Mouse (Mus musculus) hindbrain, embryonic 15.5 days (tissue): ENCODE data around the gene Ptch2. TPM values are rescaled to one million over a fixed set of nuclear protein-coding genes. Genes with fewer than 3 reads are reported as not detected.

Experiments
- ATAC-seq: fragments of 200-750 bp; cut with Nextera tagmentation; 2 replicates; pipeline ENCODE4 v1.8.0; 2017; ENCODE audit warnings: low read depth, moderate number of reproducible peaks, moderate TSS enrichment; ENCODE audit not compliant: low FRiP score
- H3K27ac ChIP-seq: fragments of 300-500 bp; sonication (generic); replicated peaks from 2 replicates; pipeline ENCODE4 v1.5.1; 2015; ENCODE audit warnings: mild to moderate bottlenecking, inconsistent platforms
- H3K27me3 ChIP-seq: fragments of 300-500 bp; sonication (generic); 2 replicates; pipeline ENCODE4 v1.6.1; 2015; ENCODE audit warnings: control low read depth, inconsistent platforms
- H3K36me3 ChIP-seq: fragments of 300-500 bp; sonication (generic); 2 replicates; pipeline ENCODE4 v1.6.1; 2015; ENCODE audit warnings: control low read depth, inconsistent platforms
- H3K4me1 ChIP-seq: fragments of 300-500 bp; sonication (generic); replicated peaks from 2 replicates; pipeline ENCODE4 v1.6.1; 2015; ENCODE audit warnings: control low read depth, inconsistent platforms
- H3K4me2 ChIP-seq: fragments of 300-500 bp; sonication (generic); 2 replicates; pipeline ENCODE4 v1.6.1; 2015; ENCODE audit warnings: moderate library complexity, mild to moderate bottlenecking, inconsistent platforms
- H3K4me3 ChIP-seq: fragments of 300-500 bp; sonication (generic); 2 replicates; pipeline ENCODE4 v1.5.1; 2015; ENCODE audit warnings: mild to moderate bottlenecking, inconsistent platforms
- H3K9ac ChIP-seq: fragments of 300-500 bp; sonication (generic); 2 replicates; pipeline ENCODE4 v1.6.1; 2015; ENCODE audit warnings: inconsistent platforms
- H3K9me3 ChIP-seq: fragments of 300-500 bp; sonication (generic); 2 replicates; pipeline ENCODE4 v1.6.1; 2016; ENCODE audit warnings: control low read depth, inconsistent platforms
- WGBS: fragments of 180-500 bp; shearing (Covaris S2); methylation state at CpG from one replicate; pipeline ENCODE4 v1.1.7; 2015; 5-methylcytosine and 5-hydroxymethylcytosine counted together
- polyA plus RNA-seq: library from polyadenylated mRNA; unstranded; fragments of >200 nt; fragmentation: Nextera tagmentation; extraction: Ambion mirVana; gene quantifications from 2 replicates; pipeline ENCODE4 v1.2.1, GENCODE M21; 2015

Gene Ptch2
- polyA plus RNA-seq, 1 experiment from 2014 or later, result 8.0 TPM

- H3K36me3 ChIP-seq, result peaks cover 35% of the 10 kb centered on the region
- H3K9ac ChIP-seq, result no peak overlapping the region
- H3K4me1 ChIP-seq, result 0 out of 2 replicates have a peak, but pooled peaks cover 5% of the 10 kb centered on the region
- no peak for ATAC-seq
- H3K4me3 ChIP-seq, result no peak overlapping the region
- no peak overlapping the region for H3K27ac ChIP-seq
- no peaks in the 10 kb centered on the region for H3K27me3 ChIP-seq
- no peaks in the 10 kb centered on the region for H3K9me3 ChIP-seq
- WGBS, result 85% methylated on average over 18 of the region's 18 CpGs
- H3K4me2 ChIP-seq, result no peak overlapping the region
Measured at GRCm38 (mm10) chr4:117107813-117108523, 12.1 kb downstream of the Ptch2 start.

DNA sequence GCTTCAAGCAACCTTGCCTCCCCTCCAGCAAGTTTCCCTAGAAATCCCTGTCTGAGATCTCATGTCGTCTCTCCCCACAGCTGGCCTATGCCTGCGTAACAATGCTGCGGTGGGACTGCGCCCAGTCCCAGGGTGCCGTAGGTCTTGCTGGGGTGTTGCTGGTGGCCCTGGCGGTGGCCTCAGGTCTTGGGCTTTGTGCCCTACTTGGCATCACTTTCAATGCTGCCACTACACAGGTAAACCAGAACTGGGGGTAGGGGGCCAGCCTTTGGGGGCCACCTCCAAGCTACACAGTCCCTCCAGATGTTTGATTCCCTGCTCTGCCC lies 12.6 kb downstream of the Ptch2 start:
- no peaks in the 10 kb centered on the region for H3K27me3 ChIP-seq
- peaks cover 40% of the 10 kb centered on the region for H3K36me3 ChIP-seq
- no peak overlapping the region for H3K4me3 ChIP-seq
- H3K4me2 ChIP-seq, result no peak overlapping the region
- no peaks in the 10 kb centered on the region for H3K9me3 ChIP-seq
- no peak overlapping the region for H3K27ac ChIP-seq
- H3K9ac ChIP-seq, result no peak overlapping the region
- ATAC-seq, result no peak
- 0 out of 2 replicates have a peak, but pooled peaks cover 5% of the 10 kb centered on the region for H3K4me1 ChIP-seq
- 98% methylated on average over 6 of the region's 6 CpGs for WGBS

DNA sequence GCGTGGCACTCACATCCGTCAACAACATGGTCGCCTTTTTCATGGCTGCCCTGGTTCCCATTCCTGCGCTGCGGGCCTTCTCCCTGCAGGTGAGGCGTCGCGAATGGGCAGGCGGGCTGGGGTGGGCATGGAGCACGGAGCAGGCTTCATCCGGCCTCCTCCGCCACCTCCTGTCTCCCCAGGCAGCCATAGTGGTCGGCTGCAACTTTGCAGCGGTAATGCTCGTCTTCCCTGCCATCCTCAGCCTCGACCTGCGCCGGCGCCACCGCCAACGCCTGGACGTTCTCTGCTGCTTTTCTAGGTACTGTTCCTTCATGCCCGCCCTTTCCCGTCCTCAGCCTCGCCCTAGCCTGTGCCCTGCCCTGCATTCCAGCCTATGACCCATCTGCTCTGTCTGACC lies 13.5 kb downstream of the Ptch2 start:
- Histone ChIP-seq H3K27me3 (no peaks in the 10 kb centered on the region), H3K9me3 (no peaks in the 10 kb centered on the region), H3K9ac (no peak overlapping the region), H3K4me2 (no peak overlapping the region), H3K4me3 (no peak overlapping the region), H3K27ac (no peak overlapping the region), H3K36me3 (peaks cover 40% of the 10 kb centered on the region), H3K4me1 (0 out of 2 replicates have a peak, but pooled peaks cover 5% of the 10 kb centered on the region)
- no peak for ATAC-seq
- WGBS, result 91% methylated on average over 25 of the region's 25 CpGs

GRCm38 (mm10) chr4:117110249-117110648 lies 14.4 kb downstream of the Ptch2 start:
- no peak overlapping the region for H3K9ac ChIP-seq
- 93% methylated on average over 13 of the region's 13 CpGs for WGBS
- H3K4me3 ChIP-seq, result no peak overlapping the region
- H3K36me3 ChIP-seq, result peaks cover 46% of the 10 kb centered on the region
- H3K27me3 ChIP-seq, result no peaks in the 10 kb centered on the region
- ATAC-seq, result no peak
- no peak overlapping the region for H3K27ac ChIP-seq
- H3K4me1 ChIP-seq, result no peaks in the 10 kb centered on the region
- H3K9me3 ChIP-seq, result no peaks in the 10 kb centered on the region
- H3K4me2 ChIP-seq, result no peak overlapping the region

DNA sequence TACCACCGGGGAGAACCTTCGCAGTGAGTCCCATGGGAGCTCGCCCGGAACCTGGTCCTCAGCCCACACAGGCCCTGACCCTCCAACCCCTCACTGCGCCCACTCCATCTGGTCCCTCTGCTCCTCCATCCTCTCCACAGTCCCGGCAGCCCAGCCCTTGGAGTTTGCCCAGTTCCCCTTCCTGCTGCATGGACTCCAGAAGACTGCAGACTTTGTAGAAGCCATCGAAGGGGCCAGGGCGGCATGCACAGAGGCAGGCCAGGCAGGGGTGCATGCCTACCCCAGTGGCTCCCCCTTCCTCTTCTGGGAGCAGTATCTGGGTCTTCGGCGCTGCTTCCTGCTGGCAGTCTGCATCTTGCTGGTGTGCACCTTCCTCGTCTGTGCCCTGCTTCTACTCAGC lies 15.1 kb downstream of the Ptch2 start:
- peaks cover 46% of the 10 kb centered on the region for H3K36me3 ChIP-seq
- ATAC-seq, result no peak
- WGBS, result 90% methylated on average over 11 of the region's 11 CpGs

DNA sequence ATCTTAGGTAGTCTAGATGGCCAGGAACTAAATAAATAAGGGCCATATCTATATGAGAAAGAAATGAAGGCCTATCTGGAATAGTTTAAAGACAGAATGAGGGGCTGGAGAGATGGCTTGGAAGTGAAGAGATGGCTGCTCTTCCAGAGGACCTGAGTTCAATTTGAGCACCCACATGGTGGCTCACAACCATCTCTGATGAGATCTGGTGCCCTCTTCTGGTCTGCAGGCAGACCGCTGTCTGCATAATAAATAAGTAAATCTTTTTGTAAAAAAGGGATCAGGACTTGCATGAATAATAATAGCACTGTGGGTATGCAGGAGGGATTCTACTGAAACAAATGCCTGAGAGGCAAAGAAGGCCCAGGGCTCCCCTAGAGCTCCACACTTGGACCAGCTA lies 17.4 kb downstream of the Ptch2 start:
- H3K9me3 ChIP-seq, result no peaks in the 10 kb centered on the region
- no peak overlapping the region for H3K4me2 ChIP-seq
- H3K27me3 ChIP-seq, result no peaks in the 10 kb centered on the region
- no peak overlapping the region for H3K9ac ChIP-seq
- no peaks in the 10 kb centered on the region for H3K4me1 ChIP-seq
- H3K4me3 ChIP-seq, result no peak overlapping the region
- ATAC-seq, result no peak
- no peak overlapping the region for H3K27ac ChIP-seq
- WGBS, result 75% methylated on average over 1 of the region's 1 CpGs
- H3K36me3 ChIP-seq, result peaks cover 45% of the 10 kb centered on the region

More for the DNA sequence above, 15.1 kb downstream of the Ptch2 start:
- H3K27me3 ChIP-seq, result no peaks in the 10 kb centered on the region
- no peaks in the 10 kb centered on the region for H3K4me1 ChIP-seq
- H3K9ac ChIP-seq, result no peak overlapping the region
- no peak overlapping the region for H3K27ac ChIP-seq
- no peak overlapping the region for H3K4me2 ChIP-seq
- H3K4me3 ChIP-seq, result no peak overlapping the region
- H3K9me3 ChIP-seq, result no peaks in the 10 kb centered on the region

GRCm38 (mm10) chr4:117115592-117115991 lies 19.7 kb downstream of the Ptch2 start:
- H3K4me2 ChIP-seq, result no peak overlapping the region
- H3K4me1 ChIP-seq, result peaks cover 7% of the 10 kb centered on the region
- 87% methylated on average over 5 of the region's 5 CpGs for WGBS
- no peak overlapping the region for H3K4me3 ChIP-seq
- H3K27me3 ChIP-seq, result no peaks in the 10 kb centered on the region
- H3K9me3 ChIP-seq, result no peaks in the 10 kb centered on the region
- no peak for ATAC-seq
- no peak overlapping the region for H3K9ac ChIP-seq
- no peak overlapping the region for H3K27ac ChIP-seq
- peaks cover 26% of the 10 kb centered on the region for H3K36me3 ChIP-seq

GRCm38 (mm10) chr4:117117931-117118330 lies 22.1 kb downstream of the Ptch2 start:
- no peak overlapping the region for H3K27ac ChIP-seq
- H3K4me1 ChIP-seq, result peaks cover 14% of the 10 kb centered on the region
- no peak overlapping the region for H3K4me2 ChIP-seq
- no peak overlapping the region for H3K4me3 ChIP-seq
- H3K27me3 ChIP-seq, result no peaks in the 10 kb centered on the region
- peaks cover 11% of the 10 kb centered on the region; the same call in 1 of the 2 replicates for H3K36me3 ChIP-seq
- no peak overlapping the region for H3K9ac ChIP-seq
- 96% methylated on average over 7 of the region's 7 CpGs for WGBS
- no peak for ATAC-seq
- H3K9me3 ChIP-seq, result no peaks in the 10 kb centered on the region

DNA sequence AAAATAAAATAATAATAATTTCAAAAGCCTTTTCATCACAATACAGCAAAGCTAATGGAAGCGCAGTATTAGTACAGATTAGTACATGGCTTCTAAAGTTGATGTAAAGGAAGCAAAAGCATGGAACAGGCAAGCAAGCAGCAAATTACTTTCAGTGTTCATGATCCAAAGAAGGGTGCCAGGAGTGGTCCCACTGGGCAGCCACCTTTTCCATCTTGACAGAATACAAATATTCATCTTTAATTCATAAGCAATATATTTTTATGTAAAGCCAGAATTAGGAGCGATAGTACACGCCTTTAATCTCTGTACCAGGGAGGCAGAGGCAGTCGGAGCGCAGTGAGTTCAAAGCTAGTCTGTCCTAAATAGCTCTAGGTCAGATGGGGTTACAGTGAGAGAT lies 23.8 kb downstream of the Ptch2 start:
- Histone ChIP-seq H3K9me3 (no peaks in the 10 kb centered on the region), H3K4me3 (peak overlapping the region; percentile 82), H3K9ac (peak overlapping the region; percentile 84), H3K4me2 (peak overlapping the region; percentile 100), H3K36me3 (peaks cover 4% of the 10 kb centered on the region; the same call in 1 of the 2 replicates), H3K4me1 (peaks cover 18% of the 10 kb centered on the region), H3K27ac (peak overlapping the region; percentile 93), H3K27me3 (no peaks in the 10 kb centered on the region)
- WGBS, result 80% methylated on average over 5 of the region's 5 CpGs
- no peak for ATAC-seq

DNA sequence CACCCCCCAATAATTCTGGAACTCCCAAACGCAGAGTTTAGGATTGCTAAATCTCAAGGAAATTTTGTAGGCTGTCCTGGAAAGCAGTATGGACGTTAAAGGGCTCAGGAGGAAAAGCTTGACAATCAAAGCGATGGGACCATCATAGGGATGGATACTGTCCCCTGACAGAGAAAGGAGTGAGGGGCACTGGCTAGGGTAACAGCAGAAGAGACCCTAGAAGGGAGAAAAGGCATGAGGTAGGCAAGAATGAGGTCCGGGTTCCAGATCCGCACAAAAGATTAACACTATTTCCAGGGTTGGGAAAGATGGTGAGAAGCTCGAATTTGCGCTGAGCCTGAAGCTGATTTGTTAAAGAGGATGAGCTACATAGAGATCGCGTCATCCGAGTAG lies 24.2 kb downstream of the Ptch2 start:
- ATAC-seq, result no peak; the same call in 1 of the 2 replicates
- H3K9me3 ChIP-seq, result no peaks in the 10 kb centered on the region
- 0 out of 2 replicates have a peak, but pooled peaks cover under 1% of the 10 kb centered on the region for H3K36me3 ChIP-seq
- WGBS, result 5% methylated on average over 10 of the region's 10 CpGs
- H3K27ac ChIP-seq, result peak overlapping the region; percentile 93
- peak overlapping the region; percentile 100 for H3K4me2 ChIP-seq
- peak overlapping the region; percentile 84 for H3K9ac ChIP-seq
- H3K4me3 ChIP-seq, result peak overlapping the region; percentile 82
- no peaks in the 10 kb centered on the region for H3K27me3 ChIP-seq
- H3K4me1 ChIP-seq, result peaks cover 22% of the 10 kb centered on the region

GRCm38 (mm10) chr4:117120445-117121414 lies 24.9 kb downstream of the Ptch2 start:
- peak overlapping the region; percentile 82 for H3K4me3 ChIP-seq
- H3K4me2 ChIP-seq, result peak overlapping the region; percentile 100
- peak overlapping the region; percentile 93 for H3K27ac ChIP-seq
- no peaks in the 10 kb centered on the region for H3K27me3 ChIP-seq
- under 1% methylated on average over 69 of the region's 69 CpGs for WGBS
- peak; percentile 95 for ATAC-seq
- H3K9ac ChIP-seq, result peak overlapping the region; percentile 84
- no peaks in the 10 kb centered on the region for H3K36me3 ChIP-seq
- H3K9me3 ChIP-seq, result no peaks in the 10 kb centered on the region
- peaks cover 29% of the 10 kb centered on the region for H3K4me1 ChIP-seq

DNA sequence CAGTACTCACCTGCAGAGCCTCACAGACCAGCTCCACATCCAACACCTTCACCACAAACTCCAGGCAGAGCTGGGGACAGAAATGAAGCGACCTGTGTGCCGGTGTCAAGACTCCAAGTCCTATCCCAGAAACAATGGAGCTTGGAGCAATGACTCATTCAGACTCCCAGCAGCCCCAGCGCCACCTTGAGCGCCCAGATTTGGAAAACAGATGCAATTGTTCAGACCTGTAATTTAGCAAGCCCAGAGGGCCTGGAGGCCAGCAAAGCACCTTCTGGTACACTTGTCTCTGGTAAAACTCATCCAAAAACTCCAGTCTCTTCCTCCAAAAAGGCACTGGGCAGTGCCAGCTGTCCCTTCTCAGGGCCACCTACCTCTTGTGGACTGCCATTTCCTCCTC lies 26.3 kb downstream of the Ptch2 start:
- ATAC-seq, result no peak

More for the DNA sequence above, 26.3 kb downstream of the Ptch2 start:
- H3K9ac ChIP-seq, result no peak overlapping the region
- WGBS, result 87% methylated on average over 4 of the region's 4 CpGs
- H3K27me3 ChIP-seq, result no peaks in the 10 kb centered on the region
- no peaks in the 10 kb centered on the region for H3K36me3 ChIP-seq
- H3K9me3 ChIP-seq, result no peaks in the 10 kb centered on the region
- H3K27ac ChIP-seq, result no peak overlapping the region
- peaks cover 32% of the 10 kb centered on the region for H3K4me1 ChIP-seq
- no peak overlapping the region for H3K4me2 ChIP-seq
- H3K4me3 ChIP-seq, result no peak overlapping the region
